Mouse (Mus musculus) urinary bladder, adult 2 months (tissue): ENCODE data around the gene Gpbp1. TPM values are rescaled to one million over a fixed set of nuclear protein-coding genes. Genes with fewer than 3 reads are reported as not detected.

Source experiments
- DNase-seq: peaks from one replicate; pipeline ENCODE4 v3.0.0; 2022; ENCODE audit warnings: low spot score
- polyA plus RNA-seq: library from polyadenylated mRNA; depleted of rRNA; stranded (reverse); fragments of >200 nt; gene quantifications from 2 replicates; pipeline ENCODE4 v1.2.3, GENCODE M21; 2012; rRNA removed

The Gpbp1 gene
- polyA plus RNA-seq, result 36.1 and 39.1 TPM in 2 replicates

- peak; percentile 98 for DNase-seq
Observed at GRCm38 (mm10) chr13:111489802-111490723, at the start of gene Gpbp1. Gpbp1 (minus strand) TSS chr13:111490111.

GRCm38 (mm10) chr13:111537718-111538117 lies 47.8 kb upstream of the Gpbp1 start:
- no peak for DNase-seq

- DNase-seq, result no peak
Observed at GRCm38 (mm10) chr13:111536207-111536887, 46.4 kb upstream of the Gpbp1 start.

GRCm38 (mm10) chr13:111534131-111534530 lies 44.2 kb upstream of the Gpbp1 start:
- DNase-seq, result no peak

GRCm38 (mm10) chr13:111532178-111532948 lies 42.5 kb upstream of the Gpbp1 start:
- no peak for DNase-seq

DNA sequence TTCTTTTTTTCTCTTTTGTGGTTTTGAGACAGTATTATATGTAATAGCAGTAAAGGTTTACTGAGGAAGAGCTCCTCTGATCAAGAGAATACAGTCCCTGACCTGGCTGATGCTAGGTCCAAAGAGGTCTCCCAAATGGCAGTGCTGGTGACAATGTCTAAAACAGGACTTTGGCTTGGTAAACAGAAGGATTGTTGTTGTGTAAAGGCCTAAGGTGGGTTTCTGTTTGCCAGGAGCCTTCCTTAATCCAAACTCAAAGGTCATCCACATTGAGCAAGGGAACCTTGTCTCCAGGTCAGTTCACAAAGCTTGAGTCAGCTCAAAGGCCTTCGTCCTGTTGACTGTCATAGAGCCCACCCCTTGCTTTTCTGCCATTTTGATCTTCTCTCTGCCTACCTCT lies 41.8 kb upstream of the Gpbp1 start:
- DNase-seq, result no peak

- DNase-seq, result no peak
Observed at GRCm38 (mm10) chr13:111524277-111524676, 34.4 kb upstream of the Gpbp1 start.

DNA sequence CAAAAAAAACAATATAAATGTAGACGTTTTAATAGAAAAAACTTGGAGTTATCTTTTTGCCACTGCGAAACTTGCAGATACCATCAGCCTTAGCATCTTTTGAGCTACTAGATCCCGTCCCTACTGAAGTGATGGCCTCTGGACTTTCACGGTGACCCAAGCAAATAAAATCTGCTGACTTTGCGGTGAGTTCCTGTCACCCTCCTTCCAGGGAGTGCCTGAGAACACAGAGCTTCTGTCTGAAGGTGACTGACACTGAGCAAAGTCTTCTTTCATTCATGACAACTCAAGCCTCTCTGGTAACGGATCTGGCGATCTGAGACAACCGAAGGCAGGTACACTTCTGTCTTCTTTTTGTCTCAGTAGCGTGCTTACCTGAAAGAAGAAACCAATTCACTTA lies 32.4 kb upstream of the Gpbp1 start:
- no peak for DNase-seq

DNA sequence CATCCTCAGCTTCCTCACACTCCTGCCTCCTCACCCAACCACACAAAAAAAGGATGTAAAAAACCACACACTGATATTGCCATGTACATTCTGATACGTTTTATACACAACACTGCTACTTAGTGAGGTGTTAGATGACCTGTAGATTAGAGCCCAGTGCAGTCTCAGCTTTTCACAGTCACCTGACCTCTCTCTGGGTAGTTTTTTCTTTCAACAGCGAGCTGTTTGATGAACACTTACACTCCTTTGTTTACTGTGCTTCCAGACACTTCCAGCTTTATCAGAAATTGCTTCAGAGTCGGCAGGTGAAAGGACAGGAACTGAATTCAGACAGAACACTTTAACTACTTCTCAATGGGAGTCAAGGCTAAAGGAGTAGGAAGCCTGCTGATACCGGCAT lies 30.5 kb upstream of the Gpbp1 start:
- no peak for DNase-seq

- no peak for DNase-seq
Observed at GRCm38 (mm10) chr13:111518332-111518731, 28.4 kb upstream of the Gpbp1 start.

DNA sequence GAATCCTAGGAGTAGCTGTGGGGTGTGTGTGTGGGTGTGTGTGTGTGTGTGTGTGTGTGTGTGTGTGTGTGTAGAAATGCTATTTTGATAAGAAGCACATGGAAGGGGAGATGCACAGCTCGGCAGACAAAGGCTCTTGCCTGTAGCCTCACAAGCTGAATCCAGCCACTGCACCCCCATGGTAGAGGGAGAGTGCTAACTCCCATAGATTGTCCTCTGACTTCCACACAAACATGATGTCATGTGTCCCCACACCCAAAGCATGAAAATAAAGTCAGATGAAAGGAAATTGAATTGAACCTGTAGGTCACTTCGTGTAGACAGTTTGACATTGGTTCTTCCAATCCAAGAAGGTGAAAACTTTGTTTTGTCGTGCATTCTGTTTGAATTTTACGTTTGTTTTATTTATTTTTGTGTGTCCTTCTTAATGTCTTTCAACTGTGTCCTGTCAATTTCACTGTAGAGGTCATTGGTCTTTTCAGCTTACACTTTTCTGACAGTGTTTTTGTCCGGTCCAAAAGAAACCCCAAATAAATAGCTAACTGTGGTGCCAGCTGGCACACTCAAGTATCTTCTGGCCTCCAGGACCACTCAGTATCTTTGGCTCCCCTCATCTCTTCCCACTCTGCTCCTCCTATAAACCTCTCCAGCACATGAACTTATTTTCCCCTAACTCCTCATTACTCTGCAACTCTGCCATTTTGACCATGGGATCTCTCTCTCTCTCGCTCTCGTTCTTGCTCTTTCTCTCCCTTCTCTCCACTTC lies 26.7 kb upstream of the Gpbp1 start:
- DNase-seq, result no peak

DNA sequence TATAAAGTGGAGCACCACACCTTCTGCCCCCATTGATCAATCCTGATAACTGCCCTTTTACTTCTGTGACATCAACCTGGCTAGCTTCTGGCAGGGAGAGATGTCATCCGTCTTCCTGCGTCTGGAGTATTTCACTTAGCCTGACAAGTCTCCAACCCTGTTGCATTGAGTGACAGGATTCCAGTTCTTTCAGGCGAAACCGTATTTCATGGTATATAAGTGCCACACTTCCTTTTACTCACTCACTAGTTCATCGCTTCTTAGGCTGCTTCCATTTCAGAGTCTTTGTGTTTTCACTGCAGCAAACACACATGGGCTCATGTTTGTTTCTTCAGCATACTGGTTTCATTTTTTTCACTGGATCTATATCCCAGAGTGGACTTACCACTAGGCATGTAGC lies 19.5 kb upstream of the Gpbp1 start:
- no peak for DNase-seq

DNA sequence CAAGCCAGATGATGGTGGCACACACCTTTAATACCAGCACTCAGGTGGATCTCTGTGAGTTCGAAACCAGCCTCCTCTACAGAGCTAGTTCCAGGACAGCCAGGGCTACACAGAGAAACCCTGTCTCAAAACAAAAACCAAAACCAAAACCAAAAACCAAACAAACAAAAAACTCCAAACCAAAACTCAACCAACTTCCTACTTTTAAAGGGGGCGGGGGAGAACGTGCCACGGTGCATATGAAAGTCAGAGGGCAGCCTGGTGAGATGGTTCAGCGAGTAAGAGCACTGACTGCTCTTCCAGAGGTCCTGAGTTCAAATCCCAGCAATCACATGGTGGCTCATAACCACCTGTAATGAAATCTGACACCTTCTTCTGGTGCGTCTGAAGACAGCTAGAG lies 18.7 kb upstream of the Gpbp1 start:
- DNase-seq, result no peak

DNA sequence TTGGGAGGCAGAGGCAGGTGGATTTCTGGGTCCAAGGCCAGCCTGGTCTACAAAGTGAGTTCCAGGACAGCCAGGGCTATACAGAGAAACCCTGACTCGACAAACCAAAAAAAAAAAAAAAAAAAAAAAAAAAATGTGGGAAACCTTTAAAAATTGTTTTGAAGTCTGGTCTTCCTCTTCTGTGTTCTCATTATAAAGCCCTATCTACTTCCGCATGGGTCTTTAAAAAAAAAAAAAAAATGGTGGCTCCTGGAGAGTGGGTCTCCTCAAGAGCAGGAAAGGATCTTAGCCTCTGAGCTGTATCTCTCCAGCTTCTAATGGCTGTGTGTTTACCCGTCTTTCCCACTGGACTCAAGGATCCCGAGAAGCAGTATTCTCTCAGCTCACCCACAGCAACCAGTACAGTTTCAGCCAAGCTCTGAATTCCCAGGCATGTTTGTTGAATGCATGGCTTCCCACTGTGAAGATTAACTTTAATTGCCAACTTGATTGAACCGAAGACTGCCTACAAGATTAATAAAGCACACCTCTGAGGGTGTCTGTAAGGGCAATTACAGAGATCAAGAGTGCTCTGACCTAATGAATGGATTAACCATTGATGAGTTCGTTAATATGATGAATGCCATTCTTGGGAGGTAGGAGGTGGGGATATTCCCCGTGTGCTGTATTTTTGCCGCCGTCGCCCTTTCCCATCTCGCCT lies 4.6 kb upstream of the Gpbp1 start:
- no peak for DNase-seq

DNA sequence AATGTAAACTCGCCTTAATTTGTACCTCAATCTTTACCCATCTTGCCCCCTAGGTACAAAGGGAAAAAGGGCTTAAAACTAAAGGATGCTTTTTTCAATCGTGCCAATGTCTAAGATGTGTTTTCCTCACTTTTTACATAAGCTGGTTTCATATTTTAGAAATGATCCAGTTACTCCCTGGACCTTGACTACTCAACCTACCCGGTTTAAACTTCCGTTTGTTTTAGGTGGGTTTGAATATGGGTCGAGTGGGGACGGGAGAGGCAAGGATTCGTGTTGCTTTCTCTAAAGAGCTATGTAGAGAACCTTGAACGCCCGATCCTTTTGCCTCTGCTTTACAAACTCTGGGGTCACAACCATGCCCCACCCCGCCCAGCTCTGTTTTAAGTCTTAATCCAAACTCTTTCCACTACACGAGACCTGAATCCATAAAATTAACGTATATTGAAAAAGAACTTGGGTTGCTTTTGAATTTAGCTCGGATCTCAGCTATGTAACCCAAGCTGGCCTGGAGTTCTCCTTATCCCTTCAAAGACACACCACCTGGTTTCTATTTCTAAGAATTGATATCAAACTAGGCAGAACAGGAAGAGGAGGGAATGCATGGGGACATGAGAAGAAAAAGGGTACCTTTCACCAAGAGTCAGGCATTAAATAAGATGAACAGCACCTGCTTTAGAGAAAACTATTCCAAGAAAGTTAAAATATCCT lies 1.3 kb upstream of the Gpbp1 start:
- DNase-seq, result no peak

- DNase-seq, result no peak
Observed at GRCm38 (mm10) chr13:111489502-111489801, 459 bp downstream of the Gpbp1 start.

- peak; percentile 46 for DNase-seq
Observed at GRCm38 (mm10) chr13:111488651-111489501, 1.0 kb downstream of the Gpbp1 start.

GRCm38 (mm10) chr13:111477695-111478094 lies 12.2 kb downstream of the Gpbp1 start:
- DNase-seq, result no peak

DNA sequence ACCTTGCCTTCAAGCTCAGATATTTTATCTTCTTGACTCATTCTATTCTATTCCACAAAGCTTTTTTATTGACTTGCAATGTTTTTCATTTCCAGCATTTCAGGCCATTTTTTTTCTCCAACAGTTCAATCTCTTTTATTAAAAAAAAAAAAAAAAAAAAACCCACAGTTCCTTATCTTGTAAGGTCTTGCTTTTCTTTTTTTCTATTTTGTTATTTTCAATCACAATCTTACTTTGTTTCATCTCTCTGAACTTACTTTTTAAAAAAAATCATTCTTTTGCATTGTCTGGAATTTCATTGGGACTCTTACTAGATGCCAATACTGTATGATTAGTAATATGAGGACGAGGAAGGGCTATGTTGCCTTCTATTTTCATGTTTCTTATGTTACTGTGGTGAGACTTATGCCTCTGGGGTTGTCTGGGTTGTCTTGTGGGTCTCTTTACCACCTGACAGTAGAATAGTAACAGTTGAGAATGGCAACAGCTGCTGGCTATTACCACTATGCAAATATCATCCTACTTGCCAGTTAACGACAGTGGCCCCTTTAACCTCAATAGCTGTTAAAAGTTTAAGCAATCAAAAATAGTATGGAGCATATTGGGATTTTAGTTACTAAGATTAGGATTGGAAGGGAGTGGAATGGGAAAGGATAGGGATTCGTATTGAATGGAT lies 19.2 kb downstream of the Gpbp1 start:
- no peak for DNase-seq
